Mouse (Mus musculus) intestine, embryonic 16.5 days (tissue): ENCODE results near the gene Specc1. TPM values are rescaled to one million over a fixed set of nuclear protein-coding genes. Genes with fewer than 3 reads are reported as not detected.

Source experiments
- ATAC-seq: fragments of 200-750 bp; cut with Nextera tagmentation; 2 replicates; pipeline ENCODE4 v1.8.0; 2017; ENCODE audit warnings: moderate TSS enrichment, moderate library complexity
- H3K27ac ChIP-seq: fragments of 300-500 bp; sonication (generic); 2 replicates; pipeline ENCODE4 v1.5.1; 2014; ENCODE audit warnings: mild to moderate bottlenecking, low read length
- H3K27me3 ChIP-seq: fragments of 300-500 bp; sonication (generic); replicated peaks from 2 replicates; pipeline ENCODE4 v1.6.1; 2014; ENCODE audit warnings: low read length, control low read depth, mixed read lengths; ENCODE audit not compliant: control insufficient read depth, insufficient read depth
- H3K36me3 ChIP-seq: fragments of 300-500 bp; sonication (generic); 2 replicates; pipeline ENCODE4 v1.6.1; 2014; ENCODE audit warnings: low read length, control low read depth; ENCODE audit not compliant: control insufficient read depth, insufficient read depth
- H3K4me1 ChIP-seq: fragments of 300-500 bp; sonication (generic); 2 replicates; pipeline ENCODE4 v1.6.1; 2014; ENCODE audit warnings: low read length, control low read depth, mixed read lengths; ENCODE audit not compliant: control insufficient read depth, insufficient read depth
- H3K4me2 ChIP-seq: fragments of 300-500 bp; sonication (generic); 2 replicates; pipeline ENCODE4 v1.6.1; 2014; ENCODE audit warnings: low read depth, low read length, control low read depth
- H3K4me3 ChIP-seq: fragments of 300-500 bp; sonication (generic); 2 replicates; pipeline ENCODE4 v1.5.1; 2014; ENCODE audit warnings: mild to moderate bottlenecking, low read length
- H3K9ac ChIP-seq: fragments of 300-500 bp; sonication (generic); 2 replicates; pipeline ENCODE4 v1.6.1; 2014; ENCODE audit warnings: low read depth, low read length
- H3K9me3 ChIP-seq: fragments of 300-500 bp; sonication (generic); 2 replicates; pipeline ENCODE4 v1.6.1; 2016; ENCODE audit warnings: low read length, control low read depth; ENCODE audit not compliant: control insufficient read depth
- WGBS: fragments of 180-500 bp; shearing (Covaris S2); extraction: QIAGEN DNeasy Blood & Tissue Kit; methylation state at CpG from one replicate; pipeline ENCODE4 v1.1.7; 2014; 5-methylcytosine and 5-hydroxymethylcytosine counted together
- polyA plus RNA-seq: library from polyadenylated mRNA; unstranded; fragments of >200 nt; fragmentation: Nextera tagmentation; extraction: Ambion mirVana; gene quantifications from 2 replicates; pipeline ENCODE4 v1.2.1, GENCODE M21; 2015

Specc1 gene
- polyA plus RNA-seq, 1 experiment from 2014 or later = 8.3 TPM

DNA sequence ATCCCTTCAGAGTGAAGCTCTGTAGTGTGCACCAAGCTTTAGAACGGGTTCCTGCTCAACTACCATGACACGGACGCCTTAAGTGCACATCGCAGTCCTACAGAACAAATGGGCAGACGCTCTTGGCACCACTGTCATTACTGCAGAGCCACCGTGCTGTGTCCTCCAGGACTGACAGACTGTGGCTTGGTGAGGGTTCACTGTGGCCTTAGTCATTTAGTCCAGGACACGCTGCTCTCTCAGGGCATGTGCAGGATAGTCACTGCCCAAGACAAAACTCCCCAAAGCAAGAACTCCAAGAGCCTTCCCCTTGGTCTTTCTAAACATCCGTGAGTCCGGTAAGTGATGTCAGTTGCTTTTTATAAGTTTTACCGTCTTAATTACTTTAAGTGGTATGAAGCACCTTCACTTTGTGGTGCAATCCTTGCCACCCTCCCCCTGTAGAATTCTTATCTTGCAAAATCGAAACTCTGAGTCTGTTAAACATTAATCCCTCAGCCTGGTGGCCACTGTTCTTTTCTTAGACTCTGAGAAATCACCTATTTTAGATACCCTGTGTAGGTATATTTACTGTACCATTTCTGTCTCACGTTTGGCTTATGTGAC, 256.9 kb downstream of the Specc1 start:
- Histone ChIP-seq H3K4me1 (no peaks in the 10 kb centered on the region; the same call in 1 of the 2 replicates), H3K9ac (no peak overlapping the region), H3K4me2 (peak overlapping the region; percentile 7; the same call in 1 of the 2 replicates), H3K27ac (peak overlapping the region; percentile 25; the same call in 1 of the 2 replicates), H3K9me3 (no peaks in the 10 kb centered on the region), H3K36me3 (no peaks in the 10 kb centered on the region), H3K4me3 (no peak overlapping the region), H3K27me3 (no peaks in the 10 kb centered on the region)
- 72% methylated on average over 12 of the region's 12 CpGs for WGBS
- ATAC-seq = peak; percentile 85

- Histone ChIP-seq H3K4me3 (no peak overlapping the region), H3K4me1 (no peaks in the 10 kb centered on the region; the same call in 1 of the 2 replicates), H3K27me3 (no peaks in the 10 kb centered on the region), H3K9me3 (no peaks in the 10 kb centered on the region), H3K9ac (no peak overlapping the region), H3K27ac (no peak overlapping the region), H3K4me2 (no peak overlapping the region), H3K36me3 (no peaks in the 10 kb centered on the region)
- ATAC-seq = no peak
- 73% methylated on average over 2 of the region's 2 CpGs for WGBS
Measured at GRCm38 (mm10) chr11:62215107-62215506, 258.5 kb downstream of the Specc1 start.

- H3K4me3 ChIP-seq = no peak overlapping the region
- no peak overlapping the region for H3K9ac ChIP-seq
- no peaks in the 10 kb centered on the region for H3K36me3 ChIP-seq
- H3K27ac ChIP-seq = no peak overlapping the region; the same call in 1 of the 2 replicates
- peaks cover 3% of the 10 kb centered on the region for H3K4me1 ChIP-seq
- ATAC-seq = no peak
- H3K27me3 ChIP-seq = no peaks in the 10 kb centered on the region
- no peak overlapping the region for H3K4me2 ChIP-seq
- H3K9me3 ChIP-seq = no peaks in the 10 kb centered on the region
- WGBS = 71% methylated on average over 6 of the region's 6 CpGs
Measured at GRCm38 (mm10) chr11:62217751-62218150, 261.2 kb downstream of the Specc1 start.

GRCm38 (mm10) chr11:62220756-62221510, 264.4 kb downstream of the Specc1 start:
- Histone ChIP-seq H3K27me3 (no peaks in the 10 kb centered on the region), H3K4me1 (peaks cover 6% of the 10 kb centered on the region; the same call in 1 of the 2 replicates), H3K4me2 (no peak overlapping the region), H3K9me3 (no peaks in the 10 kb centered on the region), H3K4me3 (no peak overlapping the region), H3K9ac (no peak overlapping the region), H3K36me3 (no peaks in the 10 kb centered on the region), H3K27ac (no peak overlapping the region)
- 70% methylated on average over 7 of the region's 7 CpGs for WGBS
- ATAC-seq = 0 out of 2 replicates have a peak, but pooled peaks have one; percentile 29

- H3K9me3 ChIP-seq = no peaks in the 10 kb centered on the region
- no peaks in the 10 kb centered on the region for H3K36me3 ChIP-seq
- peaks cover 6% of the 10 kb centered on the region; the same call in 1 of the 2 replicates for H3K4me1 ChIP-seq
- no peak overlapping the region for H3K4me3 ChIP-seq
- WGBS = 87% methylated on average over 5 of the region's 5 CpGs
- no peak overlapping the region for H3K4me2 ChIP-seq
- ATAC-seq = no peak
- H3K9ac ChIP-seq = no peak overlapping the region
- no peaks in the 10 kb centered on the region for H3K27me3 ChIP-seq
- no peak overlapping the region for H3K27ac ChIP-seq
Measured at GRCm38 (mm10) chr11:62223416-62223815, 266.9 kb downstream of the Specc1 start.

- Histone ChIP-seq H3K4me2 (no peak overlapping the region), H3K9ac (no peak overlapping the region), H3K27me3 (no peaks in the 10 kb centered on the region), H3K27ac (no peak overlapping the region), H3K9me3 (no peaks in the 10 kb centered on the region), H3K4me3 (no peak overlapping the region), H3K36me3 (no peaks in the 10 kb centered on the region), H3K4me1 (peaks cover 6% of the 10 kb centered on the region; the same call in 1 of the 2 replicates)
- no peak for ATAC-seq
- WGBS = 90% methylated on average over 7 of the region's 7 CpGs
Measured at GRCm38 (mm10) chr11:62223962-62224361, 267.4 kb downstream of the Specc1 start.

GRCm38 (mm10) chr11:62224797-62225196, 268.2 kb downstream of the Specc1 start:
- H3K9me3 ChIP-seq = no peaks in the 10 kb centered on the region
- no peak overlapping the region for H3K27ac ChIP-seq
- H3K4me3 ChIP-seq = no peak overlapping the region
- no peak overlapping the region for H3K9ac ChIP-seq
- H3K27me3 ChIP-seq = no peaks in the 10 kb centered on the region
- no peak overlapping the region for H3K4me2 ChIP-seq
- H3K4me1 ChIP-seq = peaks cover 6% of the 10 kb centered on the region; the same call in 1 of the 2 replicates
- ATAC-seq = no peak
- 57% methylated on average over 4 of the region's 4 CpGs for WGBS
- no peaks in the 10 kb centered on the region for H3K36me3 ChIP-seq

GRCm38 (mm10) chr11:62240631-62241261, 284.2 kb downstream of the Specc1 start:
- H3K4me2 ChIP-seq = no peak overlapping the region
- H3K27me3 ChIP-seq = no peaks in the 10 kb centered on the region
- H3K9me3 ChIP-seq = 0 out of 2 replicates have a peak, but pooled peaks cover 2% of the 10 kb centered on the region
- no peaks in the 10 kb centered on the region for H3K36me3 ChIP-seq
- H3K27ac ChIP-seq = no peak overlapping the region
- peak; percentile 70 for ATAC-seq
- H3K4me1 ChIP-seq = no peaks in the 10 kb centered on the region
- 66% methylated on average over 12 of the region's 12 CpGs for WGBS
- H3K4me3 ChIP-seq = no peak overlapping the region
- H3K9ac ChIP-seq = no peak overlapping the region

- H3K27ac ChIP-seq = no peak overlapping the region
Measured at GRCm38 (mm10) chr11:62243871-62244270, 287.3 kb downstream of the Specc1 start.

More at GRCm38 (mm10) chr11:62243871-62244270, 287.3 kb downstream of the Specc1 start:
- Histone ChIP-seq H3K9me3 (0 out of 2 replicates have a peak, but pooled peaks cover 3% of the 10 kb centered on the region), H3K4me2 (no peak overlapping the region), H3K9ac (no peak overlapping the region), H3K36me3 (no peaks in the 10 kb centered on the region), H3K4me3 (no peak overlapping the region), H3K4me1 (no peaks in the 10 kb centered on the region; the same call in 1 of the 2 replicates), H3K27me3 (no peaks in the 10 kb centered on the region)
- WGBS = 85% methylated on average over 8 of the region's 8 CpGs
- ATAC-seq = no peak
